Mouse (Mus musculus) intestine, embryonic 16.5 days (tissue): ENCODE data around the gene Pdzd2. TPM values are rescaled to one million over a fixed set of nuclear protein-coding genes. Genes with fewer than 3 reads are reported as not detected.

Experiments
- ATAC-seq: fragments of 200-750 bp; cut with Nextera tagmentation; 2 replicates; pipeline ENCODE4 v1.8.0; 2017; ENCODE audit warnings: moderate TSS enrichment, moderate library complexity
- H3K27ac ChIP-seq: fragments of 300-500 bp; sonication (generic); 2 replicates; pipeline ENCODE4 v1.5.1; 2014; ENCODE audit warnings: mild to moderate bottlenecking, low read length
- H3K27me3 ChIP-seq: fragments of 300-500 bp; sonication (generic); replicated peaks from 2 replicates; pipeline ENCODE4 v1.6.1; 2014; ENCODE audit warnings: low read length, control low read depth, mixed read lengths; ENCODE audit not compliant: control insufficient read depth, insufficient read depth
- H3K36me3 ChIP-seq: fragments of 300-500 bp; sonication (generic); 2 replicates; pipeline ENCODE4 v1.6.1; 2014; ENCODE audit warnings: low read length, control low read depth; ENCODE audit not compliant: control insufficient read depth, insufficient read depth
- H3K4me1 ChIP-seq: fragments of 300-500 bp; sonication (generic); 2 replicates; pipeline ENCODE4 v1.6.1; 2014; ENCODE audit warnings: low read length, control low read depth, mixed read lengths; ENCODE audit not compliant: control insufficient read depth, insufficient read depth
- H3K4me2 ChIP-seq: fragments of 300-500 bp; sonication (generic); 2 replicates; pipeline ENCODE4 v1.6.1; 2014; ENCODE audit warnings: low read depth, low read length, control low read depth
- H3K4me3 ChIP-seq: fragments of 300-500 bp; sonication (generic); 2 replicates; pipeline ENCODE4 v1.5.1; 2014; ENCODE audit warnings: mild to moderate bottlenecking, low read length
- H3K9ac ChIP-seq: fragments of 300-500 bp; sonication (generic); 2 replicates; pipeline ENCODE4 v1.6.1; 2014; ENCODE audit warnings: low read depth, low read length
- H3K9me3 ChIP-seq: fragments of 300-500 bp; sonication (generic); 2 replicates; pipeline ENCODE4 v1.6.1; 2016; ENCODE audit warnings: low read length, control low read depth; ENCODE audit not compliant: control insufficient read depth
- WGBS: fragments of 180-500 bp; shearing (Covaris S2); extraction: QIAGEN DNeasy Blood & Tissue Kit; methylation state at CpG from one replicate; pipeline ENCODE4 v1.1.7; 2014; 5-methylcytosine and 5-hydroxymethylcytosine counted together
- polyA plus RNA-seq: library from polyadenylated mRNA; unstranded; fragments of >200 nt; fragmentation: Nextera tagmentation; extraction: Ambion mirVana; gene quantifications from 2 replicates; pipeline ENCODE4 v1.2.1, GENCODE M21; 2015

Pdzd2 gene
- polyA plus RNA-seq: 9.1 and 10.7 TPM in 2 replicates

GRCm38 (mm10) chr15:12739277-12740247, at the start of gene Pdzd2:
Pdzd2 (minus strand) TSS chr15:12739924.
- Histone ChIP-seq H3K9ac (peak within 1 kb of the TSS; percentile 64), H3K4me2 (peak within 1 kb of the TSS; percentile 93), H3K4me1 (peaks cover 4% of the 10 kb centered on the region), H3K36me3 (no peaks in the 10 kb centered on the region), H3K27ac (no peak within 1 kb of the TSS), H3K9me3 (no peaks in the 10 kb centered on the region), H3K27me3 (peaks cover 33% of the 10 kb centered on the region), H3K4me3 (peak within 1 kb of the TSS; percentile 62)
- ATAC-seq: peak; percentile 99
- under 1% methylated on average over 80 of the region's 83 CpGs for WGBS

- WGBS: 10% methylated on average over 10 of the region's 10 CpGs
- H3K4me3 ChIP-seq: no peak overlapping the region
- H3K9me3 ChIP-seq: no peaks in the 10 kb centered on the region
- peak overlapping the region; percentile 15; the same call in 1 of the 2 replicates for H3K4me2 ChIP-seq
- peaks cover 6% of the 10 kb centered on the region; the same call in 1 of the 2 replicates for H3K4me1 ChIP-seq
- H3K27me3 ChIP-seq: no peaks in the 10 kb centered on the region
- H3K9ac ChIP-seq: no peak overlapping the region
- H3K36me3 ChIP-seq: no peaks in the 10 kb centered on the region
- no peak overlapping the region for H3K27ac ChIP-seq
- ATAC-seq: peak; percentile 36
These were observed 49.7 kb upstream of the Pdzd2 start for GRCm38 (mm10) chr15:12789406-12789867.

GRCm38 (mm10) chr15:12788536-12788935, 48.8 kb upstream of the Pdzd2 start:
- WGBS: 77% methylated on average over 5 of the region's 5 CpGs
- no peak for ATAC-seq
- no peak overlapping the region for H3K4me3 ChIP-seq

GRCm38 (mm10) chr15:12781729-12782326, 42.1 kb upstream of the Pdzd2 start:
- H3K9me3 ChIP-seq: no peaks in the 10 kb centered on the region
- no peak overlapping the region for H3K27ac ChIP-seq
- no peak for ATAC-seq
- no peaks in the 10 kb centered on the region for H3K4me1 ChIP-seq
- no peaks in the 10 kb centered on the region for H3K27me3 ChIP-seq
- no peaks in the 10 kb centered on the region for H3K36me3 ChIP-seq
- H3K9ac ChIP-seq: no peak overlapping the region
- no peak overlapping the region for H3K4me3 ChIP-seq
- no peak overlapping the region for H3K4me2 ChIP-seq
- WGBS: 58% methylated on average over 14 of the region's 16 CpGs

More at GRCm38 (mm10) chr15:12788536-12788935, 48.8 kb upstream of the Pdzd2 start:
- H3K27ac ChIP-seq: no peak overlapping the region
- no peaks in the 10 kb centered on the region for H3K27me3 ChIP-seq
- no peaks in the 10 kb centered on the region for H3K36me3 ChIP-seq
- H3K4me2 ChIP-seq: no peak overlapping the region
- H3K9me3 ChIP-seq: no peaks in the 10 kb centered on the region
- no peak overlapping the region for H3K9ac ChIP-seq
- H3K4me1 ChIP-seq: peaks cover 6% of the 10 kb centered on the region; the same call in 1 of the 2 replicates

- Histone ChIP-seq H3K4me3 (no peak overlapping the region), H3K27ac (no peak overlapping the region), H3K9me3 (no peaks in the 10 kb centered on the region), H3K27me3 (no peaks in the 10 kb centered on the region), H3K36me3 (no peaks in the 10 kb centered on the region), H3K4me2 (no peak overlapping the region), H3K4me1 (no peaks in the 10 kb centered on the region), H3K9ac (no peak overlapping the region)
- no peak for ATAC-seq
- WGBS: 70% methylated on average over 6 of the region's 6 CpGs
These were observed 41.6 kb upstream of the Pdzd2 start for GRCm38 (mm10) chr15:12781296-12781695.

- Histone ChIP-seq H3K27me3 (no peaks in the 10 kb centered on the region), H3K36me3 (no peaks in the 10 kb centered on the region), H3K4me3 (no peak overlapping the region), H3K27ac (no peak overlapping the region), H3K4me1 (no peaks in the 10 kb centered on the region), H3K9ac (no peak overlapping the region), H3K4me2 (no peak overlapping the region), H3K9me3 (no peaks in the 10 kb centered on the region)
- ATAC-seq: no peak
- WGBS: 76% methylated on average over 11 of the region's 11 CpGs
These were observed 34.5 kb upstream of the Pdzd2 start for GRCm38 (mm10) chr15:12774149-12774753.

- no peak for ATAC-seq
- Histone ChIP-seq H3K4me3 (no peak overlapping the region), H3K9me3 (no peaks in the 10 kb centered on the region), H3K27ac (no peak overlapping the region), H3K4me2 (no peak overlapping the region), H3K9ac (no peak overlapping the region), H3K27me3 (no peaks in the 10 kb centered on the region), H3K4me1 (no peaks in the 10 kb centered on the region), H3K36me3 (no peaks in the 10 kb centered on the region)
- WGBS: 69% methylated on average over 7 of the region's 7 CpGs
These were observed 31.2 kb upstream of the Pdzd2 start for GRCm38 (mm10) chr15:12770958-12771357.

- no peaks in the 10 kb centered on the region for H3K36me3 ChIP-seq
- no peak overlapping the region for H3K4me3 ChIP-seq
- no peak overlapping the region for H3K4me2 ChIP-seq
- ATAC-seq: no peak
- no peak overlapping the region for H3K9ac ChIP-seq
- H3K4me1 ChIP-seq: no peaks in the 10 kb centered on the region
- WGBS: 60% methylated on average over 4 of the region's 4 CpGs
- no peak overlapping the region for H3K27ac ChIP-seq
- no peaks in the 10 kb centered on the region for H3K27me3 ChIP-seq
- H3K9me3 ChIP-seq: no peaks in the 10 kb centered on the region
These were observed 27.1 kb upstream of the Pdzd2 start for GRCm38 (mm10) chr15:12766848-12767247.

GRCm38 (mm10) chr15:12763147-12763546, 23.4 kb upstream of the Pdzd2 start:
- Histone ChIP-seq H3K9ac (no peak overlapping the region), H3K4me3 (no peak overlapping the region), H3K4me2 (no peak overlapping the region), H3K36me3 (no peaks in the 10 kb centered on the region), H3K27ac (no peak overlapping the region), H3K27me3 (no peaks in the 10 kb centered on the region; the same call in 1 of the 2 replicates), H3K9me3 (no peaks in the 10 kb centered on the region), H3K4me1 (no peaks in the 10 kb centered on the region)
- no peak for ATAC-seq
- WGBS: 61% methylated on average over 10 of the region's 10 CpGs
